Mouse (Mus musculus): ENCODE measurements around the gene Mmp20. TPM values are rescaled to one million over a fixed set of nuclear protein-coding genes. Genes with fewer than 3 reads are reported as not detected.

Mmp20 gene
- polyA plus RNA-seq, 1 experiment from 2014 or later, result not detected

DNA sequence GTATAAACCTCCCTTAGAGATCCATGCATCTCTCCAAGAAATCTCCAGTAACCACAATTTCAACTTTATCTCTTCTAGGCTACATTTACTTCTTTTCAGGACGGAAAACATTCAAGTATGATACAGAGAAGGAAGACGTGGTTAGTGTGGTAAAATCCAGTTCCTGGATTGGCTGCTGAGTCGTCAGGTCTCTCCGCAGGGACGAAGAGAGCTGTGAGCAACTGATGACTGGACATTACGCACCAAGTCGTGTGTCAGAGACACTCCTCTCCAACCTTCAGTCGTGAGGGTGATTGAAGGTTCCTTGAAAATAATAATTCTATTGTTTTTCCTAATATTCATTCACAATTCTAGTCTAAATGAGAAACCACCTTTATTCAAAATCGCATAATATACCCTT lies 45.0 kb downstream of the Mmp20 start:
- no peaks in the 10 kb centered on the region for H3K9me3 ChIP-seq (ENCODE audit: control insufficient read depth, low read length)
- DNase-seq, result no peak
- no peak overlapping the region for H3K4me2 ChIP-seq (ENCODE audit: low read length)
- no peaks in the 10 kb centered on the region for H3K36me3 ChIP-seq (ENCODE audit: control insufficient read depth, insufficient read depth, low read length)
- H3K27ac ChIP-seq (replicated peaks; ENCODE audit: low read depth, low read length), result no peak overlapping the region
- no peak overlapping the region for H3K4me3 ChIP-seq (replicated peaks; ENCODE audit: low read depth, low read length)
- H3K27me3 ChIP-seq (ENCODE audit: control insufficient read depth, insufficient read depth, low read length), result no peaks in the 10 kb centered on the region
- H3K4me1 ChIP-seq (ENCODE audit: control insufficient read depth, insufficient read depth, low read length), result no peaks in the 10 kb centered on the region
- no peak for ATAC-seq (ENCODE audit: low FRiP score, low TSS enrichment)
- 87% methylated on average over 9 of the region's 9 CpGs for WGBS
- H3K9ac ChIP-seq (replicated peaks; ENCODE audit: low read length), result no peak overlapping the region

DNA sequence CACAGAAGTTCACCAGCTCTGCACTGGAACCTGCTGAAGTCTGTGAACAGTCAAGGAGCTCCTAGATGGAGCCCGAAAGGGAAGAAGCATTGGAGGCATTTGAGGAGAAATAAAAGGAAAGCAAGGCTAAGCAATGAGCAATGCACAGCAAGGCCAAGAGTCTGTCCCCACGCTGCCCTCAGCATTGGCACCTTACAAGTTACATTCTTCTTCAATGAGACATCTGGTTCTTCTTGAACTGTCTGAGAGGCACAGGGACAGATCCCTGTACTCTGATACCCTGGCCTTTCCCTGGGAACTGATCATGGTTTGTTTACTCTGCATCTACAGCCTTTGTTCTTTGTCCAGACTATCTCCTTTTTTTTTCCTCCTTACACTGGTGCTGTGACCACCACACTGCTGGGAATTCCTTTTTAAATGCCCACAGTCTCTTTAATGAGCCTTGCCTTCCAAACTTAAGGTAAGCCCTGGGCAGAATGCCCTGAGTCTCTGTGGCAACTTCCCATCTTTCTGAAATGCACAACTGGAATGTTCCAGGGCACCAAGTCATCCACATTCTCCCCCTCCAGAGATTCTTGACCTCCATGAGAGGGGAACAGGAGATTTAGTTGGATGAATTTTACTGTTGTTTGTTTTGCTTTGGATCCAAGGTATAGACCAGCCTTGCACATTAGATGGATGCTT lies 50.3 kb downstream of the Mmp20 start:
- ATAC-seq (ENCODE audit: low FRiP score, low TSS enrichment), result no peak
- 93% methylated on average over 2 of the region's 2 CpGs for WGBS
- H3K36me3 ChIP-seq (ENCODE audit: control insufficient read depth, insufficient read depth, low read length), result no peaks in the 10 kb centered on the region
- no peak overlapping the region for H3K27ac ChIP-seq (replicated peaks; ENCODE audit: low read depth, low read length)
- H3K9me3 ChIP-seq (ENCODE audit: control insufficient read depth, low read length), result no peaks in the 10 kb centered on the region
- H3K27me3 ChIP-seq (ENCODE audit: control insufficient read depth, insufficient read depth, low read length), result no peaks in the 10 kb centered on the region
- no peak overlapping the region for H3K4me3 ChIP-seq (replicated peaks; ENCODE audit: low read depth, low read length)
- no peak for DNase-seq
- no peak overlapping the region for H3K9ac ChIP-seq (replicated peaks; ENCODE audit: low read length)
- no peaks in the 10 kb centered on the region for H3K4me1 ChIP-seq (ENCODE audit: control insufficient read depth, insufficient read depth, low read length)
- H3K4me2 ChIP-seq (ENCODE audit: low read length), result no peak overlapping the region

DNA sequence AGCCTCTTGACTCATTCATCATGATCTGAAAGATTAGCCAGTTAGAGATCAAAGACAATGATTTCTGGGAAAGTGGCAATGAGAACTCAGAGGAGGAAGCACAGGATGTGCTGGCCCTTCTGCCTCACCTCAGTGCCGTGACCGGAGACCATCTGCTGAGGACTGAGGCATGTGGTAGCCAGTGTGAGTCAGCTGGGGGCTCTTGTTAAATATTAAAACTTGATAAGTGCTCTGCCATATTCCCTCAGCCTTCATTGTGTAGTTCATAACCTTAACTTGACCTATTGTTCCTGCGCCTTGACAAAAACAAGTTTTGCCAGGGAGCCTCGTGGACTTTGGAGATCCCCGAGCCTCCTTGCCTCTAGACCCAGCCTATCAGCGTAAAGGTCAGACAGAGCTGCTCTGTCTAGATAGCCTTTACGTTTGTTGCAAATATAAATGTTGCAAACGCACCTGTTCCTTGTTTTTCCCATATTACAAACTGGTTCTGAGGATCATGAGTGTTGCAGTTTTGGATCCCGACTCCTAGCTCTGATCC lies 54.1 kb downstream of the Mmp20 start:
- Histone ChIP-seq H3K4me2 (ENCODE audit: low read length) (no peak overlapping the region), H3K9me3 (ENCODE audit: control insufficient read depth, low read length) (no peaks in the 10 kb centered on the region), H3K36me3 (ENCODE audit: control insufficient read depth, insufficient read depth, low read length) (no peaks in the 10 kb centered on the region), H3K27me3 (ENCODE audit: control insufficient read depth, insufficient read depth, low read length) (no peaks in the 10 kb centered on the region), H3K4me1 (ENCODE audit: control insufficient read depth, insufficient read depth, low read length) (no peaks in the 10 kb centered on the region), H3K4me3 (replicated peaks; ENCODE audit: low read depth, low read length) (no peak overlapping the region), H3K27ac (replicated peaks; ENCODE audit: low read depth, low read length) (no peak overlapping the region), H3K9ac (replicated peaks; ENCODE audit: low read length) (no peak overlapping the region)
- DNase-seq, result no peak
- 89% methylated on average over 9 of the region's 9 CpGs for WGBS
- no peak for ATAC-seq (ENCODE audit: low FRiP score, low TSS enrichment)

DNA sequence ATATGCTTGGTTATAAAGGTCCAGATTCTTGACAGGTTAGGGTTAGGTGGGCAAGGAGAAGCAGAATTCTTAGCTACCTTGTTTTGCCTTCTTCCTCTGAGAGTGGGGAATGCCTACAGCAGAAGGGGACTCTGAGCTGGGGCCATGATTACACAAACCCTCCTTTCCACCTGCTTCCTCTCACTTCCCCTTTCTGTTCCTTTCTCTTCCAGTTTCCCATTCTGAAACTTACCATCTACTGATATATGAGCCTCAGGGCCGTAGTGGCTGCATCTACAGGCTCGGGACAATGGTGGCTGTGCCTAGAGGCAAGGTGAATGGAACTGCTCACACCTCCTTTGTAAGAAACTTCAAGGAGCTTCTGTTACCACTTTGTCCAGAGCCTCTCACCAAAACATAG lies 58.0 kb downstream of the Mmp20 start:
- ATAC-seq (ENCODE audit: low FRiP score, low TSS enrichment) (no peak), DNase-seq (no peak)
- Histone ChIP-seq H3K27ac (replicated peaks; ENCODE audit: low read depth, low read length) (no peak overlapping the region), H3K9ac (replicated peaks; ENCODE audit: low read length) (no peak overlapping the region), H3K36me3 (ENCODE audit: control insufficient read depth, insufficient read depth, low read length) (no peaks in the 10 kb centered on the region), H3K27me3 (ENCODE audit: control insufficient read depth, insufficient read depth, low read length) (no peaks in the 10 kb centered on the region), H3K4me2 (ENCODE audit: low read length) (no peak overlapping the region), H3K9me3 (ENCODE audit: control insufficient read depth, low read length) (no peaks in the 10 kb centered on the region), H3K4me1 (ENCODE audit: control insufficient read depth, insufficient read depth, low read length) (no peaks in the 10 kb centered on the region), H3K4me3 (replicated peaks; ENCODE audit: low read depth, low read length) (no peak overlapping the region)
- WGBS, result 82% methylated on average over 2 of the region's 2 CpGs

DNA sequence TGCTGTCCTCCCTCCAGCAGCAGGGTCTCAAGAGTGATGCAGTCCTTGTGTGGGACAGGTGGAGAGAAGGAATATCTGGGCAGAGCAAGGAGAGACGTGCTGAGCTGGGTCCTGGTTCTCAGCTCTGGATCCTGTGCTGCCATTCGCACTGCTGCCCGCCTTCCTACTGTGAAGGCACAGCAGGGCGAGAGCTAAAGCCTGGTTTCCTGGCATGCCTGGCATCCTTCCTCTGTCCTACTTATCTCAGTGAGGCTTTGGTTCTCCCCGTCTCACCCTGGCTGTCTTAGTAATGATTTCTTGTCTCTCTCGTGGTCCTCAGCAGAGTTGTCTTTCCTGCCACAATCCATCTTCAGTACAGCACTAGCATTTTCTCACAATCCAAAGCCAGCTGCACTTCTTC lies 61.8 kb downstream of the Mmp20 start:
- 62% methylated on average over 6 of the region's 6 CpGs for WGBS
- H3K9me3 ChIP-seq (ENCODE audit: control insufficient read depth, low read length), result no peaks in the 10 kb centered on the region
- H3K4me3 ChIP-seq (replicated peaks; ENCODE audit: low read depth, low read length), result no peak overlapping the region
- DNase-seq (no peak), ATAC-seq (ENCODE audit: low FRiP score, low TSS enrichment) (no peak)
- H3K4me1 ChIP-seq (ENCODE audit: control insufficient read depth, insufficient read depth, low read length), result no peaks in the 10 kb centered on the region
- H3K4me2 ChIP-seq (ENCODE audit: low read length), result no peak overlapping the region
- H3K27me3 ChIP-seq (ENCODE audit: control insufficient read depth, insufficient read depth, low read length), result no peaks in the 10 kb centered on the region
- no peaks in the 10 kb centered on the region for H3K36me3 ChIP-seq (ENCODE audit: control insufficient read depth, insufficient read depth, low read length)
- no peak overlapping the region for H3K27ac ChIP-seq (replicated peaks; ENCODE audit: low read depth, low read length)
- no peak overlapping the region for H3K9ac ChIP-seq (replicated peaks; ENCODE audit: low read length)

DNA sequence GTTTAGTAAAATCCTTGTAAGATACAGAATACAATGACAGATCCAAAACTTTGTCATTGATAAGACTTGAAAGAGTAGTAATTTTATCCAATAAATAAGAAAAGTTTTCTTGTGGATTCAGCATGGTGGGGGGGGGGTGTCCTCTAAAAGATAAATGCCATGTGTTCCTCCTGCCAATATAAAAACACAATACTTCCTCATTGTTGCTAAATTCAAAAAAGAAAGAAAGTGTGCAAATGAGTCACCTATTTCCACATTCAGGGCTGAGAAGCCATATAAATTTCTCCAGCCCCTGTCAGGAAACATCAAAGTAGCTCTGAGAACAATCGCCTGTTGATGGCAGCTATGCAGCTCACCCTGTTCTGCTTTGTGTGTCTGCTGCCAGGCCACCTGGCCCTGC lies 63.8 kb downstream of the Mmp20 start, which contains the start of gene Mmp7:
TSS of gene Mmp7 (plus strand) at position 301 of the 400 bp plus-strand sequence.
- Histone ChIP-seq H3K9ac (replicated peaks; ENCODE audit: low read length) (no peak within 1 kb of the TSS), H3K27me3 (ENCODE audit: control insufficient read depth, insufficient read depth, low read length) (no peaks in the 10 kb centered on the region), H3K9me3 (ENCODE audit: control insufficient read depth, low read length) (no peaks in the 10 kb centered on the region), H3K4me1 (ENCODE audit: control insufficient read depth, insufficient read depth, low read length) (no peaks in the 10 kb centered on the region), H3K36me3 (ENCODE audit: control insufficient read depth, insufficient read depth, low read length) (no peaks in the 10 kb centered on the region), H3K4me2 (ENCODE audit: low read length) (no peak within 1 kb of the TSS), H3K4me3 (replicated peaks; ENCODE audit: low read depth, low read length) (no peak within 1 kb of the TSS), H3K27ac (replicated peaks; ENCODE audit: low read depth, low read length) (no peak within 1 kb of the TSS)
- 78% methylated on average over 1 of the region's 1 CpGs for WGBS
- ATAC-seq (ENCODE audit: low FRiP score, low TSS enrichment) (no peak), DNase-seq (no peak)

DNA sequence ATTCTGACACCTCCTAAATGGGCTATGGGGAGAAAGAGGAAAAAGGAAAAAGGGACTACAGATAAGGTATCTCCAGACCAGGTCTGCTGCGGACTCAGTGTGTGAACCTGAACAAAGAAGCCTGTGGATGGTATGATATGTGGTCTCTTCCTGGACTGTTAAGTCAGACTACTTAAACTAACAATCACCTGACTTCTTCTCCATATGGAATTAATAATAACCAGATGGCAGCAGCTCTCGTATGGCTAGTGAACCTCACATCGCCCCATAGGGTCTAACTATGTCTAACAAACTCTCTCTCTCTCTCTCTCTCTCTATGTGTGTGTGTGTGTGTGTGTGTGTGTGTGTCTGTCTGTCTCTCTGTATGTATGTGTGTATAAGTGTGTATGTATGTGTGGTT lies 65.9 kb downstream of the Mmp20 start:
- WGBS, result 96% methylated on average over 3 of the region's 3 CpGs
- no peak for ATAC-seq (ENCODE audit: low FRiP score, low TSS enrichment)
- Histone ChIP-seq H3K9ac (replicated peaks; ENCODE audit: low read length) (no peak overlapping the region), H3K9me3 (ENCODE audit: control insufficient read depth, low read length) (no peaks in the 10 kb centered on the region), H3K36me3 (ENCODE audit: control insufficient read depth, insufficient read depth, low read length) (no peaks in the 10 kb centered on the region), H3K27me3 (ENCODE audit: control insufficient read depth, insufficient read depth, low read length) (no peaks in the 10 kb centered on the region), H3K4me3 (replicated peaks; ENCODE audit: low read depth, low read length) (no peak overlapping the region), H3K4me2 (ENCODE audit: low read length) (no peak overlapping the region), H3K27ac (replicated peaks; ENCODE audit: low read depth, low read length) (no peak overlapping the region), H3K4me1 (ENCODE audit: control insufficient read depth, insufficient read depth, low read length) (no peaks in the 10 kb centered on the region)
- no peak for DNase-seq

DNA sequence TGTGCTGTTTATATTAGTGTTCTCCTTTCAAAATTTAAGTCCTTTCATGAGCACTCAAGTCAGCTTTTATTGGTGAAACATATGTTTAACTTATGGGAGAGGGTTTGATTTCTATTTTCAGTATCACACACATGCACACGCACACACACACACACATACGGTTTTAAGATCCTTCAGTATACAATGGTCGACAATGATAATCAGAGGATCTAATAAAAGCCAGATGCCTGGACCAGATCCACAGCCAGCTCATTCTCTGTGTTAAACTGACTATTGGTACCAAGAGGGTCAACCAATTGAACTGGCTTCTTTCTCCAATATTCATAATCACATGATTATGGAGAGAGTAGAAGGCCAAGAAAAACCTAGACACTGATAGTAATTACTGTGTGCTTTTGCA lies 67.6 kb downstream of the Mmp20 start:
- Histone ChIP-seq H3K4me2 (ENCODE audit: low read length) (no peak overlapping the region), H3K9me3 (ENCODE audit: control insufficient read depth, low read length) (no peaks in the 10 kb centered on the region), H3K36me3 (ENCODE audit: control insufficient read depth, insufficient read depth, low read length) (no peaks in the 10 kb centered on the region), H3K4me3 (replicated peaks; ENCODE audit: low read depth, low read length) (no peak overlapping the region), H3K27ac (replicated peaks; ENCODE audit: low read depth, low read length) (no peak overlapping the region), H3K4me1 (ENCODE audit: control insufficient read depth, insufficient read depth, low read length) (no peaks in the 10 kb centered on the region), H3K9ac (replicated peaks; ENCODE audit: low read length) (no peak overlapping the region), H3K27me3 (ENCODE audit: control insufficient read depth, insufficient read depth, low read length) (no peaks in the 10 kb centered on the region)
- WGBS, result 95% methylated on average over 3 of the region's 3 CpGs
- DNase-seq (no peak), ATAC-seq (ENCODE audit: low FRiP score, low TSS enrichment) (no peak)

DNA sequence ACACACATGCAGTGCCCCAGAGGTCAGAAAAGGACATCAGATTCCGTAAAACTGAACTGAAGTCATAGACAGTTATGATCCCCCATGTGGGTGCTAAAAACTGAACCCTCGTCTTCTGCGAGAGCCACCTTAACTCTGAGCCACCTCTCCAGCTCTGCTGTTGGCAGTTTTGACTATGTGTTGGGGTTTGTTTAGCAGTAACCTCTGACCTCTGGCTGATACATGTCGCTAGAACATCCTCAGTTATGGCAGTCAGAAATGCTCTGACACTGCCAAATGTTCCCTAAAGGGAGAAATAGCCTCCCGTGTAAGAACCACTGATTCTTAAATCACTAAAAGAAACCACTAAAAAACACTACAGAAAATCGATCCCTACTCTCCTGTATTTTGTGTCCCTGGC lies 80.7 kb downstream of the Mmp20 start:
- Histone ChIP-seq H3K4me3 (replicated peaks; ENCODE audit: low read depth, low read length) (no peak overlapping the region), H3K9me3 (ENCODE audit: control insufficient read depth, low read length) (no peaks in the 10 kb centered on the region), H3K27me3 (ENCODE audit: control insufficient read depth, insufficient read depth, low read length) (no peaks in the 10 kb centered on the region), H3K27ac (replicated peaks; ENCODE audit: low read depth, low read length) (no peak overlapping the region), H3K9ac (replicated peaks; ENCODE audit: low read length) (no peak overlapping the region), H3K4me1 (ENCODE audit: control insufficient read depth, insufficient read depth, low read length) (no peaks in the 10 kb centered on the region), H3K4me2 (ENCODE audit: low read length) (no peak overlapping the region), H3K36me3 (ENCODE audit: control insufficient read depth, insufficient read depth, low read length) (no peaks in the 10 kb centered on the region)
- ATAC-seq (ENCODE audit: low FRiP score, low TSS enrichment) (no peak), DNase-seq (no peak)
- WGBS, result 82% methylated on average over 6 of the region's 6 CpGs
